Mouse (Mus musculus) hindbrain, embryonic 12.5 days (tissue): Measurements from ENCODE around the gene Kif22. TPM values are rescaled to one million over a fixed set of nuclear protein-coding genes. Genes with fewer than 3 reads are reported as not detected.

Experiments used
- ATAC-seq: fragments of 200-750 bp; cut with Nextera tagmentation; 2 replicates; pipeline ENCODE4 v1.8.0; 2017; ENCODE audit warnings: moderate TSS enrichment; ENCODE audit not compliant: low FRiP score
- H3K27ac ChIP-seq: fragments of 300-500 bp; sonication (generic); 2 replicates; pipeline ENCODE4 v1.5.1; 2016; ENCODE audit warnings: mild to moderate bottlenecking
- H3K27me3 ChIP-seq: fragments of 300-500 bp; sonication (generic); 2 replicates; pipeline ENCODE4 v1.6.1; 2016; ENCODE audit warnings: mild to moderate bottlenecking
- H3K36me3 ChIP-seq: fragments of 300-500 bp; sonication (generic); 2 replicates; pipeline ENCODE4 v1.6.1; 2016; ENCODE audit warnings: mild to moderate bottlenecking
- H3K4me1 ChIP-seq: fragments of 300-500 bp; sonication (generic); 2 replicates; pipeline ENCODE4 v1.6.1; 2016
- H3K4me2 ChIP-seq: fragments of 300-500 bp; sonication (generic); replicated peaks from 2 replicates; pipeline ENCODE4 v1.6.1; 2016; ENCODE audit warnings: mild to moderate bottlenecking
- H3K4me3 ChIP-seq: fragments of 300-500 bp; sonication (generic); 2 replicates; pipeline ENCODE4 v1.5.1; 2016; ENCODE audit warnings: mild to moderate bottlenecking
- H3K9ac ChIP-seq: fragments of 300-500 bp; sonication (generic); 2 replicates; pipeline ENCODE4 v1.6.1; 2016; ENCODE audit warnings: mild to moderate bottlenecking, moderate library complexity
- H3K9me3 ChIP-seq: fragments of 300-500 bp; sonication (generic); replicated peaks from 2 replicates; pipeline ENCODE4 v1.6.1; 2016; ENCODE audit warnings: mild to moderate bottlenecking
- WGBS: fragments of 180-500 bp; shearing (Covaris S2); methylation state at CpG from one replicate; pipeline ENCODE4 v1.1.7; 2016; 5-methylcytosine and 5-hydroxymethylcytosine counted together
- polyA plus RNA-seq: library from polyadenylated mRNA; unstranded; fragments of >200 nt; fragmentation: Nextera tagmentation; extraction: Ambion mirVana; gene quantifications from 2 replicates; pipeline ENCODE4 v1.2.1, GENCODE M21; 2016

Kif22 gene
- polyA plus RNA-seq, 1 experiment from 2014 or later: 86.9 TPM

DNA sequence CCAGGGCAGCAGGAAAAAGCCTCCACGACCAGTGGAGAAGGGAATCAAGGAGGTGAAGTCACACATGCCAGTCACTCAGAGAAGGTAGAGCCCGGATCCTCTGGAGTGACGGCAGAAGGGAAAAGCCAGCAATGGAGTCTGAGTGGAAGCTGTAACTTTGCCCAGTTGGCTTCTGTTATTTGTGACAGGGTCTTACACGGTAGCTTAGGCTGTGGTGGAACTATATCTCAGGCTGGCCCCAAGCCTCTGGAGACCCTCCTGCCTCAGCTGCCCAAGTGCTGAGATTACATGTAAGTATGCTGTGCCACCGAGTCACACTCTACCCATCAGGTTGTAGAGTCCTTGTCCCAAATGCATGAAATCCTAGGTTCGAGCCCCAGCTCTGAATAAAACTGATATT is 28.9 kb downstream of the Kif22 start:
- Histone ChIP-seq H3K27ac (no peak overlapping the region), H3K4me1 (peaks cover 36% of the 10 kb centered on the region), H3K4me2 (no peak overlapping the region), H3K9me3 (no peaks in the 10 kb centered on the region), H3K27me3 (no peaks in the 10 kb centered on the region), H3K36me3 (peaks cover 38% of the 10 kb centered on the region), H3K9ac (no peak overlapping the region), H3K4me3 (no peak overlapping the region)
- 91% methylated on average over 6 of the region's 6 CpGs for WGBS
- no peak for ATAC-seq

DNA sequence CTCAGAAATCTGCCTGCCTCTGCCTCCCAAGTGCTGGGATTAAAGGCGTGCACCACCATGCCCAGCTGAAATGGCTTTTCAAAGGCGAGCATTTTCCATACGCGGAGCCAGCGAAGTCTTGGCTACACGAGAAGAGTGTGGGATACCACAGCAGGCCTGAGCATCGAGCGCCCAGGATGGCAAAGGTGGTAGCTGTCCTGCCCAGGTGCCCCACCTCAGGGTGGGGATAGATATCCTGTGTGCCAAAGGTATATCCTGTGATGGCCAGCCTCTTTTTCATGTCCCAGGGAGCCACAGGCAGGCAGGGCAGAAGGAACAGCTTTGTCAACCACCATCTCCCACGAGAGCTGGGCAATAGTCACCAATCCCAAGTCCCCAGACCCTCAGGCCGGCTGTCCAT is 29.4 kb downstream of the Kif22 start:
- no peak for ATAC-seq
- Histone ChIP-seq H3K27ac (no peak overlapping the region), H3K9me3 (no peaks in the 10 kb centered on the region), H3K27me3 (no peaks in the 10 kb centered on the region), H3K4me1 (peaks cover 33% of the 10 kb centered on the region), H3K4me2 (no peak overlapping the region), H3K36me3 (peaks cover 38% of the 10 kb centered on the region), H3K4me3 (no peak overlapping the region), H3K9ac (no peak overlapping the region)
- WGBS: 93% methylated on average over 10 of the region's 10 CpGs

DNA sequence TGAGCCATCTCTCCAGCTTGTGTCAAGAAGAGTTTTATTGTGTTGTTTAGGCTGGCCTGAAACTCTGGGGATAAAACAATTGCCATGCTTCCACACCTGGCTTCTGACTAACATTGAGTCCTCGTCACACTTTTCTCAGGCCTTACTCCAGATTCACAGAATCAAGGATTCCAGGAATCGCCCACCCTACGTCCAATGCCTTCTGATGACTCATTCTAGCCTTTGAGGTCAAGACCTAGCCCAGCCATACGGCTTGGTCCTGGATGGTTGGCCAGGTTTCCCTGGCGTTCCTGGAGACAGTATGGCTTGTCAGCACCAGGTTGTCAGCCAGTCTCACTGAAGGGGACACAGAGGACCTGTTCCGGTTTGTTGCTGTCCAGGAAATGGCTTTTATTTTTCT is 29.9 kb downstream of the Kif22 start:
- Histone ChIP-seq H3K27me3 (no peaks in the 10 kb centered on the region), H3K4me3 (no peak overlapping the region), H3K36me3 (peaks cover 38% of the 10 kb centered on the region), H3K27ac (no peak overlapping the region), H3K9ac (no peak overlapping the region), H3K4me1 (peaks cover 32% of the 10 kb centered on the region), H3K9me3 (no peaks in the 10 kb centered on the region), H3K4me2 (no peak overlapping the region)
- no peak for ATAC-seq
- 88% methylated on average over 6 of the region's 6 CpGs for WGBS

DNA sequence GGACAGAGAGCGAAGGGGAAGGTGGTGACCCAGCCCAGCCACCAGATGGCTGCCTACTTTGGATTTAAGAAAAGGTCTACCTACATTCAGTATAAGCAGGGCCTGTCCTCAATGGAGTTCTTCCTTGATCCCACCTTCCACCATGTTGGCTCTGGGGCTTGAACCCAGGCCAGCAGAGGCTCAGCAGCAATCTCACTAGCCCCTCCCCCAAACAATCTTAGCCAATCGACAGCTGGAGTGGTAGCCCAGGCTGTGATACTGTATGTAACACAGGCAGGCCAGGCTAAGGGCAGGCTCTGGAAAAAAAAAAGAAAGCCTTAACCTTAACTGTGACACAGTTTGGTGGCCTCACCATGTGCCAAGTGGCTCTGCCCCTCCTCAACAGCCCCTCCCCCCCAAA is 30.6 kb downstream of the Kif22 start:
- H3K4me1 ChIP-seq: peaks cover 32% of the 10 kb centered on the region
- H3K4me2 ChIP-seq: no peak overlapping the region
- H3K9ac ChIP-seq: no peak overlapping the region
- peaks cover 38% of the 10 kb centered on the region for H3K36me3 ChIP-seq
- H3K9me3 ChIP-seq: no peaks in the 10 kb centered on the region
- no peak overlapping the region; the same call in 1 of the 2 replicates for H3K27ac ChIP-seq
- no peak overlapping the region for H3K4me3 ChIP-seq
- 75% methylated on average over 2 of the region's 2 CpGs for WGBS
- no peak for ATAC-seq
- H3K27me3 ChIP-seq: no peaks in the 10 kb centered on the region

- no peaks in the 10 kb centered on the region for H3K27me3 ChIP-seq
- no peak overlapping the region for H3K9ac ChIP-seq
- no peak for ATAC-seq
- 96% methylated on average over 2 of the region's 2 CpGs for WGBS
- H3K27ac ChIP-seq: no peak overlapping the region
- H3K4me1 ChIP-seq: peaks cover 31% of the 10 kb centered on the region
- H3K36me3 ChIP-seq: peaks cover 38% of the 10 kb centered on the region
- H3K4me3 ChIP-seq: no peak overlapping the region
- H3K9me3 ChIP-seq: no peaks in the 10 kb centered on the region
- no peak overlapping the region for H3K4me2 ChIP-seq
These were observed 31.2 kb downstream of the Kif22 start for GRCm38 (mm10) chr7:127011051-127011450.

DNA sequence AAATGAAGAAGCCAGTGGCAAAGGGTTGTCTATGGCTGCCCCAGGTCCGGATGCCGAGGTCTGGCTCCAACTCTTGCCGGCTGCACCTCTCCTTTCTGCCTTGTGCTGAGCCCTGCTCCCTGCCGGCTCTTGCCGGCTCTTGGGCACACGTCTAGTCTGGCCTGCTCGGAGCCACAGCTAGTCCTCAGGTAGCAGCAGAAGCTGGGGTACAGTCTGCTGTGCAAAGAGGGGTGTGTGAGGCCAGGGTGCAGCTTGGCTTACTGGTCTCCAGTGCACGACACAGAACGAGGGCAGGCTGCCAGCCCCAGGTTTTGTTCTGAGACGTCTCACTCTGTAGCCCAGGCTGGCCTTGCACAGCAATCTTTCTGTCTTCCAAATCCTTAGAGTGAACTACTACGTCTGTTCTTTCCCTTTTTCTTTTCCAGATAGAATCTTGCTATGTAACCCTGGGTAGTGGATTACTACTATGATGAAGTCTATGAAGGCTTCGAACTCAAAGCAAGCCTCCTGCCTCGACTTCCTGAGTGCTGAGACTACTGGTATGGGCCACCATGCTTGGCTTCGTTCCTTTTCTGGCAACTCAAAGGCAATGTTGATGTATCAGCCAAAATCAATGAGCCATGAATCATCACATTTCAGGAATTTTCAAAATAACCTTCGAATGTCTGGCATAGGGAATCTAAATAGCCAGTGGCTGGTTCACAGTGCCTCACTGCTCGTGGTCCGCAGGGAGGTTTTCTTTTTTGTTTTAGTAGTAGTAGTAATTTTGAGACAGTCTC is 32.8 kb downstream of the Kif22 start:
- no peaks in the 10 kb centered on the region for H3K27me3 ChIP-seq
- H3K4me3 ChIP-seq: no peak overlapping the region
- peaks cover 15% of the 10 kb centered on the region for H3K4me1 ChIP-seq
- 84% methylated on average over 17 of the region's 17 CpGs for WGBS
- H3K36me3 ChIP-seq: peaks cover 27% of the 10 kb centered on the region
- H3K9ac ChIP-seq: no peak overlapping the region
- no peak for ATAC-seq
- peak overlapping the region; percentile 71; the same call in 1 of the 2 replicates for H3K27ac ChIP-seq
- no peaks in the 10 kb centered on the region for H3K9me3 ChIP-seq
- H3K4me2 ChIP-seq: no peak overlapping the region

DNA sequence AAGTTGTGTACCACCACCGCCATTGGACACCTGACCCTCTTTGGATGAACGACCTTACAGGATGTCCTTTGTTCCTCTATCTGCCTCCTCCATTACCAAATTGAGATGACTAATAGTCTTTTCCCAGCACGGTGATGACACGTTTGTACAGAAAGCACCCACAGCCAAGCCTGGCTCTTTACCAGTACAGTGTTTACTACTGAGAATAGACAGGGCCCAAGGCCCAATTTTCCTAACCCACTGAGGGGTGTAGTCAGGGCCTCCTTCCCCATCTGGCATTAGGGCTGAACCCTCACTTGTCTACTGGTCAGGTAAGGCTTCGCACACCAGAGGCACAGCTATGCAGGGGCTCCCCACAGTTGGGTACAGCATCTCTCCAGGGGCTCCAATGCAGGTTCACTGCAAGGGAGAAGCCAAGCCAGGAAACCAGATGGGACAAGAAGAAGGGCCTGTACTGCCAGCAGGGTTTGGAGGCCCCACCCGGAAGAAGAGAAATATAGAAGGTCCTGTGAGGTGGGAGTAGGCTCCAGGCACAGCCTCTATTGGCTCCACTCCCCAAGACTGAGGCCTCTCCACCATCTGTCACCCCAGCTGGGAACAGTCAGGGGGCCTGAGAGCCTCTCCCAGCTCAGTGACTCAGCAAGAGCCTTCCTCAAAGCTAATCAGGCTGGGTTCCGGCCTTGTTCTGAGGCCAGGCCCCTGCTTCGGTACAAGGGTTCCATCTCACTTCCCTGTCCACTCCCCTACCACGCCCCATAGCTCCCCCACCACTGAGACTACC is 33.8 kb downstream of the Kif22 start:
- Histone ChIP-seq H3K36me3 (peaks cover 17% of the 10 kb centered on the region), H3K4me1 (peaks cover 10% of the 10 kb centered on the region), H3K27me3 (no peaks in the 10 kb centered on the region), H3K4me2 (no peak overlapping the region), H3K4me3 (no peak overlapping the region), H3K9ac (no peak overlapping the region), H3K9me3 (no peaks in the 10 kb centered on the region), H3K27ac (peak overlapping the region; percentile 71)
- peak; percentile 57 for ATAC-seq
- 66% methylated on average over 9 of the region's 9 CpGs for WGBS

DNA sequence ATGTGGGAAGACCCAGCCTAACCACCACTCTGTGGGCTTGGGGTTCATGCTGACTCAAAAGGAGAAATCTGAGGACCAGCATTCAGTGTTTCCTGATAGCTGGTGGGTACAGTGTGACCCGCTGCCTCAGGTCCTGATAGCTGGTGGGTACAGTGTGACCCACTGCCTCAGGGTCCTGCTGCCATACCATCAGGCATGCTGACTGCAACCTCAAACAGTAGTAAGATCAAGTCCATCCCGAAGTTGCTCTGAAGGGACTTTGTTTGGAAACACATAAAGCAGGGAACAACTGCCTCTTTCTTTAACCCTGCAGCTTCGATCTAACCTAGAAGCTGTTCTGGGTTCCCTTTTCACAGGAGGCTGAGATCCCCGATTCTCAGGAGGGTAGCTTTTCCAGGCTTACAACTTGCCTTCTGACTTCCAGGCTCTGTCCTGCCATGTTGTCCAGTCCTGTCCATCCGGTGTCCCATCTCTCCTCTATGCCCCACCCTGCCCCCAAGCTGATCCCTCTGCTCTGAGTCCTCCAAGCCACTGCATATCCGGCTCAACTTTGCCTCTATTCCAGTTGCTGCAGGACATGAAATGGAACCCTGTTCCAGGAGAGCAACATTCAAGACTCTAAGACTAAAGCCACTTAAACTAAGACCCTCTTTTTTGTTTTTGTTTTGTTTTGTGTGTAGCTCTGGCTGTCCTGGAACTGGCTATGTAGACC is 34.8 kb downstream of the Kif22 start:
- no peak overlapping the region for H3K9ac ChIP-seq
- no peak overlapping the region; the same call in 1 of the 2 replicates for H3K27ac ChIP-seq
- no peak overlapping the region for H3K4me2 ChIP-seq
- peaks cover 7% of the 10 kb centered on the region for H3K4me1 ChIP-seq
- 85% methylated on average over 6 of the region's 6 CpGs for WGBS
- ATAC-seq: no peak
- H3K27me3 ChIP-seq: no peaks in the 10 kb centered on the region
- no peak overlapping the region for H3K4me3 ChIP-seq
- H3K9me3 ChIP-seq: no peaks in the 10 kb centered on the region
- H3K36me3 ChIP-seq: peaks cover 7% of the 10 kb centered on the region

DNA sequence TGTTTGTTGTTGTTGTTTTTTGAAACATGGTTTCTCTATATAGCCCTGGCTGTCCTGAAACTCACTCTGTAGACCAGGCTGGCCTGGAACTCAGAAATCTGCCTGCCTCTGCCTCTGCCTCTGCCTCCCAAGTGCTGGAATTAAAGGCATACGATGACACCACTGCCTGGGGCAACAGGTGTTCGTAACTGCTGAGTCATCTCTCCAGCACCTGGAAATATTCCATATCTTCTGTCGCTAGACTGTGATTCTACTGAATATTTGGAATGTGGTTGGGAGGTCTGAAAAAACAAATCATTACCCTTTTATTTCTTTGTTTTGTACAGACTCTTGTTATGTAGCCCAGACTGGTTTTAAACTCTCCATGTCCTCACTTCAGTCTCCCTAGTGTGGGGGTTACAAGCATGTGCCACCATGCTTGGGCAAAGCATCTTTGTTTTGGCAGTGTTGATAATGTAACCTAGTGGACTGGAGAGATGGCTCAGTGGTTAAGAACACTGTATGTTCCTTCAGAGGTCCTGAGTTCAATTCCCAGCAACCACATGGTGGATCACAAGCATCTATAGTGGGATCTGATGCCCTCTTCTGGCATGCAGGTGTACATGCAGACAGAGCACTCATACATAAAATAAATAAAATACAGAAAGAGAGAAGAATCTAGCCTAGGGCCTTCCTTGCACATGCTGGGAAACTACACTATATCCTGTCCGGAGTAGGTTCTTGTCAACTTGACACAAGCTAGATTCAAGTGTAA is 38.0 kb downstream of the Kif22 start:
- H3K9me3 ChIP-seq: no peaks in the 10 kb centered on the region
- WGBS: 90% methylated on average over 4 of the region's 4 CpGs
- no peak overlapping the region for H3K9ac ChIP-seq
- H3K36me3 ChIP-seq: no peaks in the 10 kb centered on the region
- H3K27me3 ChIP-seq: no peaks in the 10 kb centered on the region
- no peak overlapping the region for H3K4me3 ChIP-seq
- H3K4me2 ChIP-seq: no peak overlapping the region
- ATAC-seq: no peak
- H3K27ac ChIP-seq: no peak overlapping the region
- peaks cover 7% of the 10 kb centered on the region for H3K4me1 ChIP-seq

GRCm38 (mm10) chr7:127003620-127004019 is 38.7 kb downstream of the Kif22 start:
- no peak overlapping the region for H3K27ac ChIP-seq
- no peak overlapping the region for H3K4me2 ChIP-seq
- H3K36me3 ChIP-seq: no peaks in the 10 kb centered on the region
- no peaks in the 10 kb centered on the region for H3K9me3 ChIP-seq
- H3K4me1 ChIP-seq: peaks cover 4% of the 10 kb centered on the region
- no peak for ATAC-seq
- WGBS: 92% methylated on average over 5 of the region's 5 CpGs
- no peak overlapping the region for H3K4me3 ChIP-seq
- no peak overlapping the region for H3K9ac ChIP-seq
- H3K27me3 ChIP-seq: no peaks in the 10 kb centered on the region

- H3K4me2 ChIP-seq: no peak overlapping the region
- H3K9ac ChIP-seq: no peak overlapping the region
- WGBS: 84% methylated on average over 10 of the region's 10 CpGs
- H3K36me3 ChIP-seq: no peaks in the 10 kb centered on the region
- no peak overlapping the region for H3K27ac ChIP-seq
- no peak for ATAC-seq
- no peaks in the 10 kb centered on the region for H3K27me3 ChIP-seq
- H3K9me3 ChIP-seq: 0 out of 2 replicates have a peak, but pooled peaks cover 3% of the 10 kb centered on the region
- no peak overlapping the region for H3K4me3 ChIP-seq
- no peaks in the 10 kb centered on the region for H3K4me1 ChIP-seq
These were observed 42.7 kb downstream of the Kif22 start for GRCm38 (mm10) chr7:126999568-126999967.

DNA sequence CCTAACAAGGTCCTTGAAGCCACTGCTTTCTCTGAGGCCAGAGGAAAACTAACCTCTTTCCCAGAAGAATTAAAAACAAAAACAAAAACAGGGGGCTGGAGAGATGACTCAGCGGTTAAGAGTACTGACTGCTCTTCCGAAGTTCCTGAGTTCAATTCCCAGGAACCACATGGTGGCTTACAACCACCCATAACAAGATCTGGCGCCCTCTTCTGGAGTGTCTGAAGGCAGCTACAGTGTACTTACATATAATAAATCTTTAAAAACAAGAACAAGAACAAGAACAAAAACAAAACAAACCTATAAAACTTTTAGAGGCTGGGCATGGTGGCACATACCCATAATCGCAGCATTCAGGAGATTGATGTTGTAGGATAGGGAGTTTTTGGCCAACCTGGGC is 45.8 kb downstream of the Kif22 start:
- 77% methylated on average over 4 of the region's 4 CpGs for WGBS
- H3K4me1 ChIP-seq: 0 out of 2 replicates have a peak, but pooled peaks cover 2% of the 10 kb centered on the region
- no peak for ATAC-seq
- H3K4me3 ChIP-seq: no peak overlapping the region
- H3K9ac ChIP-seq: no peak overlapping the region
- H3K4me2 ChIP-seq: no peak overlapping the region
- no peaks in the 10 kb centered on the region for H3K27me3 ChIP-seq
- no peak overlapping the region for H3K27ac ChIP-seq
- H3K9me3 ChIP-seq: 0 out of 2 replicates have a peak, but pooled peaks cover 3% of the 10 kb centered on the region
- H3K36me3 ChIP-seq: no peaks in the 10 kb centered on the region
